Mouse (Mus musculus) brain, embryonic 14.5 days (tissue): ENCODE measurements around the gene Sh3d19.

ENCODE experiments used
- CTCF ChIP-seq: fragments of 200-500 bp; IDR thresholded peaks from 2 replicates; pipeline ENCODE4 v1.5.1; 2012; ENCODE audit warnings: inconsistent platforms, mild to moderate bottlenecking, moderate library complexity, borderline replicate concordance; ENCODE audit not compliant: insufficient read depth, insufficient read length; ENCODE audit errors: extremely low read depth
- POLR2A ChIP-seq: fragments of 200-500 bp; IDR thresholded peaks from 2 replicates; pipeline ENCODE4 v1.6.1; 2012; ENCODE audit warnings: mild to moderate bottlenecking, inconsistent platforms, borderline replicate concordance; ENCODE audit not compliant: poor library complexity, insufficient read depth, insufficient read length, severe bottlenecking; ENCODE audit errors: extremely low read depth

GRCm38 (mm10) chr3:86083051-86083450 is 112.1 kb downstream of the Sh3d19 start:
- TF ChIP-seq POLR2A (no peak), CTCF (no peak)
